Mouse (Mus musculus) spleen, adult 10 weeks (tissue): ENCODE measurements around the gene Sos1. TPM values are rescaled to one million over a fixed set of nuclear protein-coding genes. Genes with fewer than 3 reads are reported as not detected.

Experiments used
- polyA plus RNA-seq: library from polyadenylated mRNA; stranded (reverse); fragments of 350-450 nt; fragmentation: Illumina TruSeq; extraction: RNeasy Lipid Tissue Mini Kit (QIAGEN cat#74804); gene quantifications from one replicate; pipeline ENCODE4 v1.2.3, GENCODE M21; 2015; ENCODE audit warnings: low replicate concordance; ENCODE audit not compliant: insufficient read depth

Sos1 gene
- 21.3 TPM for polyA plus RNA-seq

DNA sequence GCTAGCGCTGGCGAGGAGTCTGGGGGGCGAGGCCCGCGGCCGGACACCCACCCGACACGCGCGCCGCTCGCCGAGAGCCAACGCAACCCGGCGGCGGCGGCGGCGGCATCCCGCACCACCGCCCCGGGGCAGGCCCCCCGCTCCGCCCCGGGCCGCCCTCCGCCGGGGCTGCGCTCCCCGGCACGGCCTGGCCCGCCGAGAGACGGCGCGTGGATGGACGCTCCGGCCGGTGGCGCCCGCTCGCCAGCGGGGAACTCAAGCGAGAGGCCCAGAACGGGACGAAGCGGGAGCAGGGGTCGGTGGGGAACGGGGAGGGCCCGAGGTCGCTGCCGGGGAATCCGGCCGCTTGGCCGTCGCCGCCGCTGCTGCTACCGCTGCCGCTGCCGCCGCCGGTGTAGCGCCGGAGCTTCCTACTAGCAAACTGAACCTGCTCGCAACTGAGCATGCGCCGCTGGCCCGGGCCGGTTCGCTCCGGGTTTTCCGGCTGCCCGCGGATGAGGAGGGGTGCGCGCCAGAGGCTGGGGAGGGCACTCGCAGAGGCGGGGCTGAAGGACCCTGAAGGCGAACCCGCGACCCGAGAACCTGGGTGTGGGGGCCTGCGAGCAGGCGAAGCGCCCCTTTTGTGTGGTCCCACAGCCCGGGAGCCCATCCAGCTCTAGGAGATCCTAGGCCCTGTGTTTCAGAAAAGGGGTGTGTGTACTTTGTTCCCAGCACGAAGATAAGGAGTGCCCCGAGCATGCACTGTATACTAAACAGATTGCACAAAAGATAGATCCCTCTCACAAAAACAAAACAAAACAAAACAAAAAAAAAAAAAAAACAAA, at the start of gene Sos1:
TSS of gene Sos1 (minus strand) at position 423 of the 824 bp plus-strand sequence.

DNA sequence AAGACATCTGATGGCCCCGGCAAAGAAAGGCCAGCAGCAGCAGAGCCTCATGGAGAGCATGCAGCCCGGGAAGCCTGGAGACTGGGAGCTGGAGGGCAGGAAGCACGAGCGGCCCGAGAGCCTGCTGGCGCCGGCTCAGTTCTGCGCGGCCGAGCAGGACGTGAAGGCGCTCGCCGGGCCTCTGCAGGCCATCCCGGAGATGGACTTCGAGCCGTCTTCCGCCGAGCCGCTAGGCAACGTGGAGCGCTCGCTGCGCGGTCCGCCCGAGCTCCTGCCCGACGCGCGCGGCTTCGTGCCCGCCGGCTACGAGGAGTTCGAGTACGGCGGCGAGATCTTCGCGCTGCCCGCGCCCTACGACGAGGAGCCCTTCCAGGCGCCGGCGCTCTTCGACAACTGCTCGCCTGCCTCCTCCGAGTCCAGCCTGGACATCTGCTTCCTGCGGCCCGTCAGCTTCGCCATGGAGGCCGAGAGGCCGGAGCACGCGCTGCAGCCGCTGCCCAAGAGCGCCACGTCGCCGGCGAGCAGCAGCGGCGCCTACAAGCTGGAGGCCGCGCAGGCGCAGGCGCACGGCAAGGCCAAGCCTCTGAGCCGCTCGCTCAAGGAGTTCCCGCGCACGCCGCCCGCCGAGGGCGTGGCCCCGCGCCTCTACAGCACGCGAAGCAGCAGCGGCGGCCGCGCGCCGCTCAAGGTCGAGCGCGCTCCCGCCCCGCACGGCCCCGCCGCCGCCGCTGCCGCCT, 107.1 kb downstream of the Sos1 start, which contains the start of gene Gm10190:
TSS of gene Gm10190 (minus strand) at position 553 of the 737 bp plus-strand sequence.

Other genes starting within 250 kb of the Sos1 start
- 3.3 TPM for gene Morn2, start 190.2 kb downstream of the Sos1 start, polyA plus RNA-seq
- gene Dhx57, start 190.0 kb downstream of the Sos1 start, polyA plus RNA-seq, result 44.0 TPM
- gene Arhgef33, start 173.0 kb downstream of the Sos1 start, polyA plus RNA-seq, result 0.41 TPM
- not detected for gene Gm10190, start 106.9 kb downstream of the Sos1 start, polyA plus RNA-seq
- gene Cdkl4, start 97.4 kb upstream of the Sos1 start, polyA plus RNA-seq, result 0.68 TPM
- gene Map4k3, start 248.0 kb upstream of the Sos1 start, polyA plus RNA-seq, result 31.0 TPM